ENCODE assay signal across 19 mouse cellular contexts in the genomic region with DNA sequence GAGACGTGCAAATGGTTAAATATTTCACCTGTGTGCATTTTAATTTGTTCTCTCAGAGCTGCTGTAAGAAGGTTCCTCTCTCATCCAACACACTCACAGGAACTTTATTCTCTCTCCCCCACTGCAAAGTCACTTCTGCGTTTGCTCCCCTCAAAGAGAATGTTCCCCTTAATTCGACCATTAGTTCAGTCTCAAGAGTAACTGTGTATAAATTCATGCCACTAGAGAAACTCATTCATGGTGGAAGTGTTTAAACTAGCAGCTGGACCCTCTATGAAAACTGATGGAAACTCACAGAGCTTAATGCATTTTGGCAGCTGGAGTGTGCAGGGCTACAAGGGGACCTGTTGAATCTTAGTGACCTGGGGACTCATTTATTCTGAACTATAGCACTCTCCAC. TPM values are rescaled to one million over a fixed set of nuclear protein-coding genes. Genes with fewer than 3 reads are reported as not detected.
A peak's percentile ranks its signal among the peaks of the same experiment; 100 is the strongest.
DNase-seq lines count a peak whose midpoint lies in the region; ATAC-seq and TF ChIP-seq lines count a peak whose summit lies in the region.
"Had no signal": no experiment of that assay in that cellular context is flagged by ENCODE, and none has a peak within 500 bp of the region (broad histone marks: within the 10 kb centered on the region; RNA-seq: fewer than 3 reads in every experiment).

No protein-coding gene starts in this region.

- peaks cover 18% of the 10 kb centered on the region for H3K4me1 ChIP-seq in forebrain, embryonic 13.5 days
- H3K4me1 ChIP-seq in hindbrain, embryonic 13.5 days (replicated peaks): peaks cover 11% of the 10 kb centered on the region
- H3K4me1 ChIP-seq: embryonic facial prominence, embryonic 13.5 days had no signal

- H3K9me3 ChIP-seq in forebrain, embryonic 13.5 days (replicated peaks): no peaks in the 10 kb centered on the region
- no peaks in the 10 kb centered on the region for H3K9me3 ChIP-seq in hindbrain, embryonic 13.5 days
- H3K9me3 ChIP-seq: embryonic facial prominence, embryonic 13.5 days; G1E; neural tube, embryonic 13.5 days had no signal

- no peak overlapping the region for H3K4me3 ChIP-seq in layer of hippocampus, adult 2 months
- H3K4me3 ChIP-seq in forebrain, embryonic 13.5 days: peak overlapping the region; percentile 34; the same call in 1 of the 2 replicates
- no peak overlapping the region for H3K4me3 ChIP-seq in hindbrain, embryonic 13.5 days
- H3K4me3 ChIP-seq: embryonic facial prominence, embryonic 13.5 days had no signal

- no peak for TF ChIP-seq CTCF in layer of hippocampus, adult 2 months (conservative IDR thresholded peaks at IDR 0.05)

- peaks cover 79% of the 10 kb centered on the region for H3K27me3 ChIP-seq in forebrain, embryonic 13.5 days
- H3K27me3 ChIP-seq in hindbrain, embryonic 13.5 days: peaks cover 68% of the 10 kb centered on the region

- WGBS in forebrain, embryonic 13.5 days: 5% methylated on average over 3 of the region's 3 CpGs
- 14% methylated on average over 3 of the region's 3 CpGs for WGBS in hindbrain, embryonic 13.5 days

- peak overlapping the region; percentile 87; the same call in 1 of the 2 replicates for H3K27ac ChIP-seq in layer of hippocampus, adult 2 months
- H3K27ac ChIP-seq in forebrain, embryonic 13.5 days: peak overlapping the region; percentile 91
- no peak overlapping the region for H3K27ac ChIP-seq in hindbrain, embryonic 13.5 days
- H3K27ac ChIP-seq: embryonic facial prominence, embryonic 13.5 days; neural tube, embryonic 13.5 days had no signal

- ATAC-seq in forebrain, embryonic 13.5 days: no peak
- no peak for ATAC-seq in hindbrain, embryonic 13.5 days (ENCODE audit: low FRiP score)

- no peaks in the 10 kb centered on the region for H3K36me3 ChIP-seq in forebrain, embryonic 13.5 days (ENCODE audit: poor library complexity, severe bottlenecking)
- no peaks in the 10 kb centered on the region for H3K36me3 ChIP-seq in hindbrain, embryonic 13.5 days
- H3K36me3 ChIP-seq: embryonic facial prominence, embryonic 13.5 days; G1E; neural tube, embryonic 13.5 days had no signal

- H3K9ac ChIP-seq in forebrain, embryonic 13.5 days: peak overlapping the region; percentile 64
- H3K9ac ChIP-seq in hindbrain, embryonic 13.5 days: no peak overlapping the region
- H3K9ac ChIP-seq: embryonic facial prominence, embryonic 13.5 days; neural tube, embryonic 13.5 days had no signal

- no peak for DNase-seq in layer of hippocampus, adult 2 months (ENCODE audit: low spot score in 2 of 2)
- DNase-seq in layer of hippocampus, postnatal 10 days (ENCODE audit: low spot score in 2 of 2): no peak
- peak; percentile 50 for DNase-seq in retina, embryonic 14.5 days (ENCODE audit: low spot score)
- DNase-seq in thymus, postnatal 25 days: no peak
- no peak for DNase-seq in cerebellum, adult 18-20 months
- DNase-seq in layer of hippocampus, adult 11-12 months (ENCODE audit: low spot score): no peak
- DNase-seq: adrenal gland, postnatal 25 days; cerebellum, adult 2 months; heart, postnatal 10 days; kidney, adult 11 months; left cerebral cortex, postnatal 4 days; liver; lung, postnatal 10 days had no signal

- H3K4me2 ChIP-seq in forebrain, embryonic 13.5 days: peak overlapping the region; percentile 59
- H3K4me2 ChIP-seq in hindbrain, embryonic 13.5 days: peak overlapping the region; percentile 53; the same call in 1 of the 2 replicates
- H3K4me2 ChIP-seq: embryonic facial prominence, embryonic 13.5 days had no signal

RNA-seq across cellular contexts. Expression of gene Nr2f1, which starts 26.7 kb away (rescaled TPM):
- total RNA-seq in layer of hippocampus, adult 2 months (2021): 10 to 100 TPM; 89.4 to 98.1 TPM
- 100 to 1,000 TPM; 108 to 121 TPM for total RNA-seq in layer of hippocampus, postnatal 10 days (2021)
- 94.7 and 112 TPM in 2 replicates for polyA plus RNA-seq in forebrain, embryonic 13.5 days (2015; fragmentation: Nextera tagmentation; extraction: Ambion mirVana)
- polyA plus RNA-seq in hindbrain, embryonic 13.5 days (2015; fragmentation: Nextera tagmentation; extraction: Ambion mirVana): 68.9 and 71.3 TPM in 2 replicates
- total RNA-seq: megakaryocyte, adult 5-6 weeks had no signal
